Mouse (Mus musculus) cerebellum, postnatal 36 days (tissue): ENCODE measurements around the gene Cdca3.

ENCODE experiments used
- DNase-seq, 2 experiments: peaks; one replicate each; pipeline ENCODE4 v3.0.0; 2021 to 2022; ENCODE audit warnings: mixed read lengths in 2 of 2

Gene Cdca3

DNA sequence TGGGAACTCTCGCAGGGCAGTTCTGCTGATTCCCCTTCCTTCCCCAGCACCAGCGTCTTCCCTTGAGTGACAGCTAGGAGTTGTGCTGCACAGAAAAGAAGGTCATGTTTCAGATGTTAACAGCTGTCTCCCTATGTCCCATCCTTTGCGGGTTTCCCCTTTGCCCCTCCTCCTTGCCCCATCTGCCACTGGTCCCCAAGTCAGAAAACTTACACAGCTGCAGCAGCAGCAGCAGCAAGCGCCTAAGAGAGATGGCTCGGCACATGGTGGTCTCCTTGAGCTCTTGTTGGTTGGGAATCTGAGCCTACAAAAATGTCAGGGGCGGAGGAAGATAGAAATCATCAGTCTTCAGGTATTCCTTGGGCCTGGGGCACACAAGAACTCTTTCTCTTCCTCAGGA, 50.0 kb downstream of the Cdca3 start:
- DNase-seq, result no peak

DNA sequence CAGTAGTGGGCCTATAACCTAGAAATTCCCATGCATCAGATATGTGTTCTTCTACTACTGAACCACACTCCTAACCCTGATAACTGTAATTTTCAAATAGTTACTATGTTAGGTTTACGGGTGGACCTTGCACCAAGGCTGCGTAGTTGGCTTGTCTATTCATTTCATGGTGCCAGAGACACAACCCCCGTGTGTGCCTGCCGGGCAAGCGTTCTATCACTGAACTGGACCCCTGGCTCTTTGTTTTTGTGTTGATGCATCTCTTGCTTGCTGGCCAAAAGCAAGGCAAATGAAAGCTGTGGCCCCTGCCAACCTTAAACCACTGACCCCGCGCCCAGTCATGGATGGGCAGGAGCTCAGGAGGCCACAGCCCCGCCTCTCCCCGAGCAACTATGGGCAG, 52.5 kb downstream of the Cdca3 start:
- no peak for DNase-seq
